Mouse (Mus musculus): ENCODE results near the gene Rpp40. TPM values are rescaled to one million over a fixed set of nuclear protein-coding genes. Genes with fewer than 3 reads are reported as not detected.
A peak's percentile ranks its signal among the peaks of the same experiment; 100 is the strongest.

The Rpp40 gene
- 22.8 and 26.3 TPM in 2 replicates for polyA plus RNA-seq (2014; fragmentation: Nextera tagmentation; extraction: Ambion mirVana)

GRCm38 (mm10) chr13:35905879-35906481 lies at the start of gene Rpp40:
TSS of gene Rpp40 (minus strand) at chr13:35906359.
- Histone ChIP-seq H3K4me3 (ENCODE audit: low read depth, low read length) (peak within 1 kb of the TSS; percentile 64), H3K36me3 (ENCODE audit: control insufficient read depth, insufficient read depth, low read length) (no peaks in the 10 kb centered on the region), H3K27ac (ENCODE audit: low read depth, low read length) (no peak within 1 kb of the TSS), H3K27me3 (replicated peaks; ENCODE audit: control insufficient read depth, insufficient read depth, low read length) (no peaks in the 10 kb centered on the region), H3K9me3 (ENCODE audit: control insufficient read depth, low read length) (no peaks in the 10 kb centered on the region), H3K4me2 (peak within 1 kb of the TSS; percentile 80), H3K4me1 (replicated peaks; ENCODE audit: control insufficient read depth, insufficient read depth, low read length) (no peaks in the 10 kb centered on the region; the same call in 1 of the 2 replicates), H3K9ac (ENCODE audit: low read depth, low read length) (peak within 1 kb of the TSS; percentile 61)
- ATAC-seq (replicated peaks; ENCODE audit: low FRiP score) (peak; percentile 100), DNase-seq (ENCODE audit: low spot score) (peak; percentile 97)
- 0% methylated on average over 35 of the region's 35 CpGs for WGBS

GRCm38 (mm10) chr13:35949814-35950455 lies 43.8 kb upstream of the Rpp40 start:
- Histone ChIP-seq H3K9ac (ENCODE audit: low read depth, low read length) (no peak overlapping the region), H3K27ac (ENCODE audit: low read depth, low read length) (no peak overlapping the region), H3K9me3 (ENCODE audit: control insufficient read depth, low read length) (no peaks in the 10 kb centered on the region), H3K4me3 (ENCODE audit: low read depth, low read length) (no peak overlapping the region), H3K27me3 (replicated peaks; ENCODE audit: control insufficient read depth, insufficient read depth, low read length) (peaks cover 6% of the 10 kb centered on the region), H3K36me3 (ENCODE audit: control insufficient read depth, insufficient read depth, low read length) (no peaks in the 10 kb centered on the region), H3K4me2 (no peak overlapping the region), H3K4me1 (replicated peaks; ENCODE audit: control insufficient read depth, insufficient read depth, low read length) (peaks cover 5% of the 10 kb centered on the region)
- DNase-seq (ENCODE audit: low spot score): no peak
- ATAC-seq (replicated peaks; ENCODE audit: low FRiP score): no peak
- 63% methylated on average over 17 of the region's 17 CpGs for WGBS

GRCm38 (mm10) chr13:35947354-35948000 lies 41.3 kb upstream of the Rpp40 start:
- Histone ChIP-seq H3K27ac (ENCODE audit: low read depth, low read length) (no peak overlapping the region), H3K9ac (ENCODE audit: low read depth, low read length) (no peak overlapping the region), H3K4me1 (replicated peaks; ENCODE audit: control insufficient read depth, insufficient read depth, low read length) (peaks cover 5% of the 10 kb centered on the region), H3K27me3 (replicated peaks; ENCODE audit: control insufficient read depth, insufficient read depth, low read length) (peaks cover 6% of the 10 kb centered on the region), H3K4me3 (ENCODE audit: low read depth, low read length) (no peak overlapping the region), H3K9me3 (ENCODE audit: control insufficient read depth, low read length) (no peaks in the 10 kb centered on the region), H3K36me3 (ENCODE audit: control insufficient read depth, insufficient read depth, low read length) (no peaks in the 10 kb centered on the region), H3K4me2 (no peak overlapping the region)
- DNase-seq (ENCODE audit: low spot score) (peak; percentile 64), ATAC-seq (replicated peaks; ENCODE audit: low FRiP score) (no peak)
- 20% methylated on average over 14 of the region's 14 CpGs for WGBS

GRCm38 (mm10) chr13:35946659-35947353 lies 40.6 kb upstream of the Rpp40 start:
- no peak for ATAC-seq (replicated peaks; ENCODE audit: low FRiP score)
- peaks cover 6% of the 10 kb centered on the region for H3K27me3 ChIP-seq (replicated peaks; ENCODE audit: control insufficient read depth, insufficient read depth, low read length)
- H3K9ac ChIP-seq (ENCODE audit: low read depth, low read length): no peak overlapping the region
- H3K36me3 ChIP-seq (ENCODE audit: control insufficient read depth, insufficient read depth, low read length): no peaks in the 10 kb centered on the region
- 64% methylated on average over 20 of the region's 20 CpGs for WGBS
- no peak overlapping the region for H3K4me2 ChIP-seq
- peaks cover 5% of the 10 kb centered on the region for H3K4me1 ChIP-seq (replicated peaks; ENCODE audit: control insufficient read depth, insufficient read depth, low read length)
- no peaks in the 10 kb centered on the region for H3K9me3 ChIP-seq (ENCODE audit: control insufficient read depth, low read length)
- no peak overlapping the region for H3K27ac ChIP-seq (ENCODE audit: low read depth, low read length)
- no peak for DNase-seq (ENCODE audit: low spot score)
- H3K4me3 ChIP-seq (ENCODE audit: low read depth, low read length): no peak overlapping the region

GRCm38 (mm10) chr13:35940934-35941333 lies 34.8 kb upstream of the Rpp40 start:
- no peak overlapping the region for H3K4me3 ChIP-seq (ENCODE audit: low read depth, low read length)
- ATAC-seq (replicated peaks; ENCODE audit: low FRiP score): no peak
- no peak overlapping the region for H3K27ac ChIP-seq (ENCODE audit: low read depth, low read length)
- H3K9ac ChIP-seq (ENCODE audit: low read depth, low read length): no peak overlapping the region
- no peak overlapping the region for H3K4me2 ChIP-seq
- 58% methylated on average over 5 of the region's 5 CpGs for WGBS
- no peaks in the 10 kb centered on the region for H3K36me3 ChIP-seq (ENCODE audit: control insufficient read depth, insufficient read depth, low read length)
- no peaks in the 10 kb centered on the region for H3K9me3 ChIP-seq (ENCODE audit: control insufficient read depth, low read length)
- no peaks in the 10 kb centered on the region for H3K27me3 ChIP-seq (replicated peaks; ENCODE audit: control insufficient read depth, insufficient read depth, low read length)
- no peak for DNase-seq (ENCODE audit: low spot score)
- no peaks in the 10 kb centered on the region for H3K4me1 ChIP-seq (replicated peaks; ENCODE audit: control insufficient read depth, insufficient read depth, low read length)

GRCm38 (mm10) chr13:35939871-35940665 lies 33.9 kb upstream of the Rpp40 start:
- Histone ChIP-seq H3K27me3 (replicated peaks; ENCODE audit: control insufficient read depth, insufficient read depth, low read length) (no peaks in the 10 kb centered on the region), H3K4me3 (ENCODE audit: low read depth, low read length) (no peak overlapping the region), H3K9me3 (ENCODE audit: control insufficient read depth, low read length) (no peaks in the 10 kb centered on the region), H3K4me2 (no peak overlapping the region), H3K4me1 (replicated peaks; ENCODE audit: control insufficient read depth, insufficient read depth, low read length) (no peaks in the 10 kb centered on the region), H3K36me3 (ENCODE audit: control insufficient read depth, insufficient read depth, low read length) (no peaks in the 10 kb centered on the region), H3K9ac (ENCODE audit: low read depth, low read length) (no peak overlapping the region), H3K27ac (ENCODE audit: low read depth, low read length) (no peak overlapping the region)
- WGBS: 55% methylated on average over 18 of the region's 18 CpGs
- DNase-seq (ENCODE audit: low spot score): no peak
- ATAC-seq (replicated peaks; ENCODE audit: low FRiP score): no peak

- ATAC-seq (replicated peaks; ENCODE audit: low FRiP score): no peak
- no peaks in the 10 kb centered on the region for H3K27me3 ChIP-seq (replicated peaks; ENCODE audit: control insufficient read depth, insufficient read depth, low read length)
- no peak for DNase-seq (ENCODE audit: low spot score)
Measured at GRCm38 (mm10) chr13:35937991-35938390, 31.8 kb upstream of the Rpp40 start.

GRCm38 (mm10) chr13:35911476-35911875 lies 5.3 kb upstream of the Rpp40 start:
- H3K27ac ChIP-seq (ENCODE audit: low read depth, low read length): no peak overlapping the region
- no peak overlapping the region for H3K4me3 ChIP-seq (ENCODE audit: low read depth, low read length)
- DNase-seq (ENCODE audit: low spot score) (no peak), ATAC-seq (replicated peaks; ENCODE audit: low FRiP score) (no peak)
- 91% methylated on average over 1 of the region's 1 CpGs for WGBS
- no peak overlapping the region for H3K9ac ChIP-seq (ENCODE audit: low read depth, low read length)
- H3K9me3 ChIP-seq (ENCODE audit: control insufficient read depth, low read length): no peaks in the 10 kb centered on the region
- H3K36me3 ChIP-seq (ENCODE audit: control insufficient read depth, insufficient read depth, low read length): no peaks in the 10 kb centered on the region
- H3K27me3 ChIP-seq (replicated peaks; ENCODE audit: control insufficient read depth, insufficient read depth, low read length): no peaks in the 10 kb centered on the region
- H3K4me2 ChIP-seq: no peak overlapping the region
- H3K4me1 ChIP-seq (replicated peaks; ENCODE audit: control insufficient read depth, insufficient read depth, low read length): no peaks in the 10 kb centered on the region

More at GRCm38 (mm10) chr13:35937991-35938390, 31.8 kb upstream of the Rpp40 start:
- Histone ChIP-seq H3K9ac (ENCODE audit: low read depth, low read length) (no peak overlapping the region), H3K4me1 (replicated peaks; ENCODE audit: control insufficient read depth, insufficient read depth, low read length) (no peaks in the 10 kb centered on the region), H3K27ac (ENCODE audit: low read depth, low read length) (no peak overlapping the region), H3K4me3 (ENCODE audit: low read depth, low read length) (no peak overlapping the region), H3K4me2 (no peak overlapping the region), H3K9me3 (ENCODE audit: control insufficient read depth, low read length) (no peaks in the 10 kb centered on the region), H3K36me3 (ENCODE audit: control insufficient read depth, insufficient read depth, low read length) (no peaks in the 10 kb centered on the region)
- WGBS: 78% methylated on average over 2 of the region's 2 CpGs
